In the genomic region with DNA sequence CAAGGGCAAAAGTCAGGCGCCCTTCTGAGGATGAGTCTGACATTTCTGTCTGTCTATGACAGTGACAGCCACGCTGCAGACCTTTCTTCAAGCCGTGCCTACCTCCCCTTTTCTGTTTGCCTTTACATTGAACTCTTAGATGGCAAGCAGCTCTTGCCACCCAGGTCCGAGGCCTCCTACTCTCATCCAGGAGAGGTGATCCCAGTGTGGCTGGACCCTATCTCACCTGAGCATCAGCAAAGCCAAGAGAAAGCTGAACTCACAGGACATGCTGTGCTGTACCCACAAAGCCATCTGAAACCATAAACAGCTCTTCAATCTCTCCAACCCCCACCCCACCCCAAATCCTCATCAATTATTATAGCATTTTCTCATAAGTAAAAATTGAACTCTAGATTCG, we compare ENCODE assay signal across 18 mouse cellular contexts. TPM values are rescaled to one million over a fixed set of nuclear protein-coding genes. Genes with fewer than 3 reads are reported as not detected.
DNase-seq lines count a peak whose midpoint lies in the region; ATAC-seq and TF ChIP-seq lines count a peak whose summit lies in the region.
"Had no signal": no experiment of that assay in that cellular context is flagged by ENCODE, and none has a peak within 500 bp of the region (broad histone marks: within the 10 kb centered on the region; RNA-seq: fewer than 3 reads in every experiment).

No protein-coding gene starts in this region.

- 81% methylated on average over 5 of the region's 5 CpGs for WGBS in forebrain, embryonic 10.5 days
- 74% methylated on average over 5 of the region's 5 CpGs for WGBS in forebrain, embryonic 11.5 days
- 74% methylated on average over 5 of the region's 5 CpGs for WGBS in forebrain, embryonic 15.5 days
- 43% methylated on average over 5 of the region's 5 CpGs for whole genome bisulfite sequencing in hindbrain, embryonic 15.5 days
- WGBS in midbrain, postnatal 0 days = 51% methylated on average over 5 of the region's 5 CpGs
- 67% methylated on average over 5 of the region's 5 CpGs for whole genome bisulfite sequencing in intestine, postnatal 0 days

- peaks cover 22% of the 10 kb centered on the region for H3K4me1 ChIP-seq in forebrain, embryonic 10.5 days
- peaks cover 5% of the 10 kb centered on the region; the same call in 1 of the 2 replicates for H3K4me1 ChIP-seq in forebrain, embryonic 11.5 days (replicated peaks; ENCODE audit: control insufficient read depth, insufficient read depth, low read length)
- H3K4me1 ChIP-seq in forebrain, embryonic 15.5 days = peaks cover 22% of the 10 kb centered on the region
- peaks cover 27% of the 10 kb centered on the region for H3K4me1 ChIP-seq in hindbrain, embryonic 15.5 days (replicated peaks)
- peaks cover 22% of the 10 kb centered on the region; the same call in 1 of the 2 replicates for H3K4me1 ChIP-seq in midbrain, postnatal 0 days (ENCODE audit: insufficient read depth, low read length)
- H3K4me1 ChIP-seq in intestine, postnatal 0 days (replicated peaks; ENCODE audit: control insufficient read depth, insufficient read depth, low read length) = no peaks in the 10 kb centered on the region
- H3K4me1 ChIP-seq: embryonic facial prominence, embryonic 15.5 days had no signal

- DNase-seq in forebrain, embryonic 10.5 days (ENCODE audit: extremely low spot score, low spot score) = no peak
- no peak for DNase-seq in forebrain, embryonic 11.5 days (ENCODE audit: low spot score)
- DNase-seq in midbrain, postnatal 0 days (ENCODE audit: low spot score) = no peak
- no peak for DNase-seq in testis, postnatal 14 days (ENCODE audit: low spot score)
- no peak for DNase-seq in right cerebral cortex, postnatal 10 days (ENCODE audit: low spot score in 2 of 2)
- DNase-seq: cerebellum, adult 9-11 months; gastrocnemius, postnatal 25 days; heart, postnatal 10 days had no signal

- H3K4me3 ChIP-seq in forebrain, embryonic 10.5 days = no peak overlapping the region
- H3K4me3 ChIP-seq in forebrain, embryonic 11.5 days (ENCODE audit: low read depth, low read length) = no peak overlapping the region
- H3K4me3 ChIP-seq in forebrain, embryonic 15.5 days = no peak overlapping the region
- no peak overlapping the region for H3K4me3 ChIP-seq in hindbrain, embryonic 15.5 days
- no peak overlapping the region for H3K4me3 ChIP-seq in midbrain, postnatal 0 days (ENCODE audit: low read depth, low read length)
- H3K4me3 ChIP-seq in intestine, postnatal 0 days (ENCODE audit: low read depth, low read length) = no peak overlapping the region
- H3K4me3 ChIP-seq: embryonic facial prominence, embryonic 15.5 days; limb, embryonic 10.5 days had no signal

- no peak overlapping the region for H3K4me2 ChIP-seq in forebrain, embryonic 11.5 days (ENCODE audit: low read depth, low read length, severe bottlenecking)
- H3K4me2 ChIP-seq in forebrain, embryonic 15.5 days (replicated peaks) = no peak overlapping the region
- H3K4me2 ChIP-seq in hindbrain, embryonic 15.5 days = no peak overlapping the region
- no peak overlapping the region for H3K4me2 ChIP-seq in midbrain, postnatal 0 days (ENCODE audit: low read depth, low read length, poor library complexity, severe bottlenecking)
- H3K4me2 ChIP-seq in intestine, postnatal 0 days (replicated peaks; ENCODE audit: low read depth) = no peak overlapping the region
- H3K4me2 ChIP-seq: embryonic facial prominence, embryonic 15.5 days; liver, embryonic 11.5 days; lung, embryonic 14.5 days had no signal

- ATAC-seq in forebrain, embryonic 11.5 days (replicated peaks; ENCODE audit: low FRiP score) = no peak; the same call in 1 of the 2 replicates
- ATAC-seq in forebrain, embryonic 15.5 days (replicated peaks) = peak; percentile 59
- no peak for ATAC-seq in hindbrain, embryonic 15.5 days (ENCODE audit: low FRiP score, low read depth)
- ATAC-seq in midbrain, postnatal 0 days (ENCODE audit: low FRiP score) = 0 out of 2 replicates have a peak, but pooled peaks have one; percentile 6
- ATAC-seq in intestine, postnatal 0 days = no peak

- no peaks in the 10 kb centered on the region for H3K27me3 ChIP-seq in forebrain, embryonic 10.5 days (ENCODE audit: poor library complexity, severe bottlenecking)
- H3K27me3 ChIP-seq in forebrain, embryonic 11.5 days (ENCODE audit: control insufficient read depth, insufficient read depth, low read length) = no peaks in the 10 kb centered on the region
- no peaks in the 10 kb centered on the region for H3K27me3 ChIP-seq in forebrain, embryonic 15.5 days
- no peaks in the 10 kb centered on the region for H3K27me3 ChIP-seq in hindbrain, embryonic 15.5 days
- H3K27me3 ChIP-seq in midbrain, postnatal 0 days (ENCODE audit: insufficient read depth, low read length) = no peaks in the 10 kb centered on the region; the same call in 1 of the 2 replicates
- no peaks in the 10 kb centered on the region for H3K27me3 ChIP-seq in intestine, postnatal 0 days (replicated peaks; ENCODE audit: control insufficient read depth, insufficient read depth, low read length)
- H3K27me3 ChIP-seq: embryonic facial prominence, embryonic 15.5 days had no signal

- no peak overlapping the region for H3K9ac ChIP-seq in forebrain, embryonic 11.5 days (ENCODE audit: low read length)
- H3K9ac ChIP-seq in forebrain, embryonic 15.5 days (replicated peaks) = no peak overlapping the region
- H3K9ac ChIP-seq in hindbrain, embryonic 15.5 days = no peak overlapping the region
- 0 out of 2 replicates have a peak overlapping the region, but pooled peaks have one; percentile 25 for H3K9ac ChIP-seq in midbrain, postnatal 0 days (replicated peaks; ENCODE audit: low read length, poor library complexity, severe bottlenecking)
- no peak overlapping the region for H3K9ac ChIP-seq in intestine, postnatal 0 days (ENCODE audit: low read depth, low read length)
- H3K9ac ChIP-seq: embryonic facial prominence, embryonic 15.5 days; lung, embryonic 14.5 days had no signal

- H3K36me3 ChIP-seq in forebrain, embryonic 10.5 days (replicated peaks) = no peaks in the 10 kb centered on the region
- H3K36me3 ChIP-seq in forebrain, embryonic 11.5 days (ENCODE audit: control insufficient read depth, insufficient read depth, low read length) = no peaks in the 10 kb centered on the region
- H3K36me3 ChIP-seq in forebrain, embryonic 15.5 days = no peaks in the 10 kb centered on the region
- H3K36me3 ChIP-seq in hindbrain, embryonic 15.5 days = 0 out of 2 replicates have a peak, but pooled peaks cover 3% of the 10 kb centered on the region
- H3K36me3 ChIP-seq in midbrain, postnatal 0 days (ENCODE audit: insufficient read depth, low read length) = 0 out of 2 replicates have a peak, but pooled peaks cover 2% of the 10 kb centered on the region
- H3K36me3 ChIP-seq in intestine, postnatal 0 days (ENCODE audit: control insufficient read depth, insufficient read depth) = no peaks in the 10 kb centered on the region
- H3K36me3 ChIP-seq: embryonic facial prominence, embryonic 15.5 days; limb, embryonic 10.5 days had no signal

- H3K27ac ChIP-seq in forebrain, embryonic 10.5 days = peak overlapping the region; percentile 4; the same call in 1 of the 2 replicates
- H3K27ac ChIP-seq in forebrain, embryonic 11.5 days (ENCODE audit: low read depth, low read length) = no peak overlapping the region; the same call in 1 of the 2 replicates
- H3K27ac ChIP-seq in forebrain, embryonic 15.5 days (replicated peaks) = peak overlapping the region; percentile 77
- peak overlapping the region; percentile 82 for H3K27ac ChIP-seq in hindbrain, embryonic 15.5 days (replicated peaks)
- peak overlapping the region; percentile 74 for H3K27ac ChIP-seq in midbrain, postnatal 0 days (ENCODE audit: low read depth, low read length)
- H3K27ac ChIP-seq in intestine, postnatal 0 days (ENCODE audit: low read depth, low read length) = no peak overlapping the region
- H3K27ac ChIP-seq: embryonic facial prominence, embryonic 15.5 days; limb, embryonic 10.5 days; macrophage had no signal

- no peak for TF ChIP-seq CTCF in midbrain, postnatal 0 days (IDR thresholded peaks at IDR 0.05)
- TF ChIP-seq CTCF in intestine, postnatal 0 days (IDR thresholded peaks at IDR 0.05; ENCODE audit: low read depth) = no peak

- H3K9me3 ChIP-seq in forebrain, embryonic 10.5 days = no peaks in the 10 kb centered on the region
- no peaks in the 10 kb centered on the region for H3K9me3 ChIP-seq in forebrain, embryonic 11.5 days (ENCODE audit: control insufficient read depth, low read length)
- no peaks in the 10 kb centered on the region for H3K9me3 ChIP-seq in forebrain, embryonic 15.5 days
- no peaks in the 10 kb centered on the region for H3K9me3 ChIP-seq in hindbrain, embryonic 15.5 days
- no peaks in the 10 kb centered on the region for H3K9me3 ChIP-seq in midbrain, postnatal 0 days (ENCODE audit: low read length)
- H3K9me3 ChIP-seq in intestine, postnatal 0 days (ENCODE audit: control insufficient read depth) = no peaks in the 10 kb centered on the region
- H3K9me3 ChIP-seq: embryonic facial prominence, embryonic 15.5 days; limb, embryonic 10.5 days had no signal

RNA-seq across cellular contexts. Expression of a gene that starts 16.7 kb away (rescaled TPM):
- 1.1 and 1.8 TPM in 2 replicates for polyA plus RNA-seq in forebrain, embryonic 10.5 days (2016; fragmentation: Nextera tagmentation; extraction: Ambion mirVana)
- polyA plus RNA-seq in forebrain, embryonic 11.5 days (2014; fragmentation: Nextera tagmentation; extraction: Ambion mirVana) = 4.4 and 8.0 TPM in 2 replicates
- polyA plus RNA-seq in forebrain, embryonic 15.5 days (2015; fragmentation: Nextera tagmentation; extraction: Ambion mirVana) = 11.8 and 12.3 TPM in 2 replicates
- 26.2 and 26.5 TPM in 2 replicates for polyA plus RNA-seq in hindbrain, embryonic 15.5 days (2015; fragmentation: Nextera tagmentation; extraction: Ambion mirVana)
- total RNA-seq in midbrain, postnatal 0 days (2014; rRNA removed) = 22.0 and 27.8 TPM in 2 replicates
- polyA plus RNA-seq in midbrain, postnatal 0 days (2015; fragmentation: Nextera tagmentation; extraction: Ambion mirVana) = 47.6 and 55.3 TPM in 2 replicates
- polyA plus RNA-seq in intestine, postnatal 0 days (2015; fragmentation: Nextera tagmentation; extraction: Ambion mirVana) = 0.08 and 0.51 TPM in 2 replicates
- total RNA-seq: heart, postnatal 10 days; MEL; monocyte, adult 5-6 weeks had no signal
- polyA plus RNA-seq: limb, embryonic 10.5 days; lung, embryonic 14.5 days; macrophage had no signal

RNA-seq across cellular contexts. Expression of a gene that starts 43.8 kb away (rescaled TPM):
- polyA plus RNA-seq in forebrain, embryonic 10.5 days (2016; fragmentation: Nextera tagmentation; extraction: Ambion mirVana) = 0.26 and 0.33 TPM in 2 replicates
- polyA plus RNA-seq in forebrain, embryonic 11.5 days (2014; fragmentation: Nextera tagmentation; extraction: Ambion mirVana) = 0.44 and 0.59 TPM in 2 replicates
- polyA plus RNA-seq in forebrain, embryonic 15.5 days (2015; fragmentation: Nextera tagmentation; extraction: Ambion mirVana) = 4.9 and 5.1 TPM in 2 replicates
- polyA plus RNA-seq in hindbrain, embryonic 15.5 days (2015; fragmentation: Nextera tagmentation; extraction: Ambion mirVana) = 14.6 and 18.1 TPM in 2 replicates
- 71.5 and 80.6 TPM in 2 replicates for total RNA-seq in midbrain, postnatal 0 days (2014; rRNA removed)
- 20.2 and 22.4 TPM in 2 replicates for polyA plus RNA-seq in midbrain, postnatal 0 days (2015; fragmentation: Nextera tagmentation; extraction: Ambion mirVana)
- 0.08 and 0.23 TPM in 2 replicates for polyA plus RNA-seq in intestine, postnatal 0 days (2015; fragmentation: Nextera tagmentation; extraction: Ambion mirVana)
- total RNA-seq: gastrocnemius, postnatal 25 days; heart, postnatal 10 days; MEL; monocyte, adult 5-6 weeks had no signal
- polyA plus RNA-seq: limb, embryonic 10.5 days; liver, embryonic 11.5 days; macrophage had no signal

Comparison
In these comparisons a context has a peak if more than half of its experiments do, and no peak if none do; other contexts are left out.
1. H3K27ac ChIP-seq: peak in forebrain, embryonic 10.5 days (single experiment), forebrain, embryonic 15.5 days (single experiment), hindbrain, embryonic 15.5 days (single experiment) and midbrain, postnatal 0 days (single experiment); none in forebrain, embryonic 11.5 days (single experiment) and intestine, postnatal 0 days (single experiment).
2. ATAC-seq: peak in forebrain, embryonic 15.5 days (single experiment) and midbrain, postnatal 0 days (single experiment); none in forebrain, embryonic 11.5 days (single experiment), hindbrain, embryonic 15.5 days (single experiment) and intestine, postnatal 0 days (single experiment).